Mouse (Mus musculus): Measurements from ENCODE around the gene Gpr83. TPM values are rescaled to one million over a fixed set of nuclear protein-coding genes. Genes with fewer than 3 reads are reported as not detected.

Gpr83 gene
- polyA plus RNA-seq, 1 experiment from 2014 or later = 0.46 TPM

GRCm38 (mm10) chr9:14858782-14859181 is 1.2 kb upstream of the Gpr83 start:
- 87% methylated on average over 3 of the region's 3 CpGs for WGBS
- H3K27me3 ChIP-seq (ENCODE audit: control insufficient read depth, insufficient read depth, low read length) = peaks cover 29% of the 10 kb centered on the region
- H3K9ac ChIP-seq (ENCODE audit: low read depth, low read length) = no peak overlapping the region
- no peak overlapping the region for H3K4me2 ChIP-seq (replicated peaks; ENCODE audit: low read depth, low read length)
- no peak overlapping the region for H3K27ac ChIP-seq (ENCODE audit: low read depth, low read length)
- H3K36me3 ChIP-seq (ENCODE audit: control insufficient read depth, insufficient read depth, low read length) = no peaks in the 10 kb centered on the region
- ATAC-seq (ENCODE audit: low FRiP score, low TSS enrichment) = no peak
- H3K4me1 ChIP-seq (ENCODE audit: control insufficient read depth, insufficient read depth, low read length) = 0 out of 2 replicates have a peak, but pooled peaks cover 2% of the 10 kb centered on the region
- H3K9me3 ChIP-seq (ENCODE audit: control insufficient read depth, low read length) = no peaks in the 10 kb centered on the region
- no peak overlapping the region for H3K4me3 ChIP-seq (ENCODE audit: low read length)

- Histone ChIP-seq H3K27me3 (ENCODE audit: control insufficient read depth, insufficient read depth, low read length) (peaks cover 27% of the 10 kb centered on the region), H3K27ac (ENCODE audit: low read depth, low read length) (no peak overlapping the region), H3K36me3 (ENCODE audit: control insufficient read depth, insufficient read depth, low read length) (no peaks in the 10 kb centered on the region), H3K9ac (ENCODE audit: low read depth, low read length) (no peak overlapping the region), H3K4me1 (ENCODE audit: control insufficient read depth, insufficient read depth, low read length) (0 out of 2 replicates have a peak, but pooled peaks cover 2% of the 10 kb centered on the region), H3K9me3 (ENCODE audit: control insufficient read depth, low read length) (no peaks in the 10 kb centered on the region), H3K4me2 (replicated peaks; ENCODE audit: low read depth, low read length) (no peak overlapping the region), H3K4me3 (ENCODE audit: low read length) (no peak overlapping the region)
- ATAC-seq (ENCODE audit: low FRiP score, low TSS enrichment) = no peak
- WGBS = 91% methylated on average over 3 of the region's 3 CpGs
Measured at GRCm38 (mm10) chr9:14863126-14863525, 3.1 kb downstream of the Gpr83 start.

- Histone ChIP-seq H3K36me3 (ENCODE audit: control insufficient read depth, insufficient read depth, low read length) (no peaks in the 10 kb centered on the region), H3K9me3 (ENCODE audit: control insufficient read depth, low read length) (no peaks in the 10 kb centered on the region), H3K27me3 (ENCODE audit: control insufficient read depth, insufficient read depth, low read length) (peaks cover 12% of the 10 kb centered on the region), H3K4me3 (ENCODE audit: low read length) (no peak overlapping the region), H3K9ac (ENCODE audit: low read depth, low read length) (no peak overlapping the region), H3K4me2 (replicated peaks; ENCODE audit: low read depth, low read length) (no peak overlapping the region), H3K27ac (ENCODE audit: low read depth, low read length) (no peak overlapping the region), H3K4me1 (ENCODE audit: control insufficient read depth, insufficient read depth, low read length) (0 out of 2 replicates have a peak, but pooled peaks cover 2% of the 10 kb centered on the region)
- WGBS = 89% methylated on average over 9 of the region's 9 CpGs
- ATAC-seq (ENCODE audit: low FRiP score, low TSS enrichment) = no peak
Measured at GRCm38 (mm10) chr9:14864726-14865125, 4.7 kb downstream of the Gpr83 start.

GRCm38 (mm10) chr9:14866957-14867356 is 6.9 kb downstream of the Gpr83 start:
- peak; percentile 74 for ATAC-seq (ENCODE audit: low FRiP score, low TSS enrichment)
- 28% methylated on average over 7 of the region's 7 CpGs for WGBS
- H3K4me2 ChIP-seq (replicated peaks; ENCODE audit: low read depth, low read length) = no peak overlapping the region

GRCm38 (mm10) chr9:14868326-14868725 is 8.3 kb downstream of the Gpr83 start:
- Histone ChIP-seq H3K4me1 (ENCODE audit: control insufficient read depth, insufficient read depth, low read length) (0 out of 2 replicates have a peak, but pooled peaks cover 3% of the 10 kb centered on the region), H3K27me3 (ENCODE audit: control insufficient read depth, insufficient read depth, low read length) (no peaks in the 10 kb centered on the region), H3K9ac (ENCODE audit: low read depth, low read length) (no peak overlapping the region), H3K36me3 (ENCODE audit: control insufficient read depth, insufficient read depth, low read length) (no peaks in the 10 kb centered on the region), H3K4me3 (ENCODE audit: low read length) (no peak overlapping the region), H3K27ac (ENCODE audit: low read depth, low read length) (no peak overlapping the region), H3K4me2 (replicated peaks; ENCODE audit: low read depth, low read length) (no peak overlapping the region), H3K9me3 (ENCODE audit: control insufficient read depth, low read length) (no peaks in the 10 kb centered on the region)
- ATAC-seq (ENCODE audit: low FRiP score, low TSS enrichment) = no peak
- WGBS = 92% methylated on average over 8 of the region's 8 CpGs

More at GRCm38 (mm10) chr9:14866957-14867356, 6.9 kb downstream of the Gpr83 start:
- H3K27ac ChIP-seq (ENCODE audit: low read depth, low read length) = no peak overlapping the region
- no peaks in the 10 kb centered on the region for H3K27me3 ChIP-seq (ENCODE audit: control insufficient read depth, insufficient read depth, low read length)
- H3K4me1 ChIP-seq (ENCODE audit: control insufficient read depth, insufficient read depth, low read length) = no peaks in the 10 kb centered on the region
- H3K9ac ChIP-seq (ENCODE audit: low read depth, low read length) = no peak overlapping the region
- H3K4me3 ChIP-seq (ENCODE audit: low read length) = no peak overlapping the region
- no peaks in the 10 kb centered on the region for H3K9me3 ChIP-seq (ENCODE audit: control insufficient read depth, low read length)
- H3K36me3 ChIP-seq (ENCODE audit: control insufficient read depth, insufficient read depth, low read length) = no peaks in the 10 kb centered on the region

GRCm38 (mm10) chr9:14870377-14870776 is 10.4 kb downstream of the Gpr83 start:
- Histone ChIP-seq H3K4me3 (ENCODE audit: low read length) (no peak overlapping the region), H3K36me3 (ENCODE audit: control insufficient read depth, insufficient read depth, low read length) (no peaks in the 10 kb centered on the region), H3K27me3 (ENCODE audit: control insufficient read depth, insufficient read depth, low read length) (no peaks in the 10 kb centered on the region), H3K9me3 (ENCODE audit: control insufficient read depth, low read length) (no peaks in the 10 kb centered on the region), H3K4me2 (replicated peaks; ENCODE audit: low read depth, low read length) (no peak overlapping the region), H3K4me1 (ENCODE audit: control insufficient read depth, insufficient read depth, low read length) (0 out of 2 replicates have a peak, but pooled peaks cover 3% of the 10 kb centered on the region), H3K9ac (ENCODE audit: low read depth, low read length) (no peak overlapping the region), H3K27ac (ENCODE audit: low read depth, low read length) (no peak overlapping the region)
- no peak for ATAC-seq (ENCODE audit: low FRiP score, low TSS enrichment)
- WGBS = 94% methylated on average over 2 of the region's 2 CpGs

- Histone ChIP-seq H3K4me1 (ENCODE audit: control insufficient read depth, insufficient read depth, low read length) (0 out of 2 replicates have a peak, but pooled peaks cover 3% of the 10 kb centered on the region), H3K27ac (ENCODE audit: low read depth, low read length) (no peak overlapping the region), H3K27me3 (ENCODE audit: control insufficient read depth, insufficient read depth, low read length) (no peaks in the 10 kb centered on the region), H3K36me3 (ENCODE audit: control insufficient read depth, insufficient read depth, low read length) (no peaks in the 10 kb centered on the region), H3K4me2 (replicated peaks; ENCODE audit: low read depth, low read length) (no peak overlapping the region), H3K9ac (ENCODE audit: low read depth, low read length) (no peak overlapping the region), H3K4me3 (ENCODE audit: low read length) (no peak overlapping the region), H3K9me3 (ENCODE audit: control insufficient read depth, low read length) (no peaks in the 10 kb centered on the region)
- 92% methylated on average over 10 of the region's 10 CpGs for WGBS
- ATAC-seq (ENCODE audit: low FRiP score, low TSS enrichment) = no peak
Measured at GRCm38 (mm10) chr9:14870802-14871201, 10.8 kb downstream of the Gpr83 start.

GRCm38 (mm10) chr9:14871536-14871935 is 11.5 kb downstream of the Gpr83 start:
- ATAC-seq (ENCODE audit: low FRiP score, low TSS enrichment) = no peak
- Histone ChIP-seq H3K4me1 (ENCODE audit: control insufficient read depth, insufficient read depth, low read length) (0 out of 2 replicates have a peak, but pooled peaks cover 3% of the 10 kb centered on the region), H3K27ac (ENCODE audit: low read depth, low read length) (no peak overlapping the region), H3K27me3 (ENCODE audit: control insufficient read depth, insufficient read depth, low read length) (no peaks in the 10 kb centered on the region), H3K9me3 (ENCODE audit: control insufficient read depth, low read length) (no peaks in the 10 kb centered on the region), H3K4me2 (replicated peaks; ENCODE audit: low read depth, low read length) (no peak overlapping the region), H3K36me3 (ENCODE audit: control insufficient read depth, insufficient read depth, low read length) (no peaks in the 10 kb centered on the region), H3K9ac (ENCODE audit: low read depth, low read length) (no peak overlapping the region), H3K4me3 (ENCODE audit: low read length) (no peak overlapping the region)
- WGBS = 64% methylated on average over 3 of the region's 3 CpGs

- Histone ChIP-seq H3K4me1 (ENCODE audit: control insufficient read depth, insufficient read depth, low read length) (0 out of 2 replicates have a peak, but pooled peaks cover 3% of the 10 kb centered on the region), H3K36me3 (ENCODE audit: control insufficient read depth, insufficient read depth, low read length) (no peaks in the 10 kb centered on the region), H3K27me3 (ENCODE audit: control insufficient read depth, insufficient read depth, low read length) (no peaks in the 10 kb centered on the region), H3K27ac (ENCODE audit: low read depth, low read length) (no peak overlapping the region), H3K4me2 (replicated peaks; ENCODE audit: low read depth, low read length) (no peak overlapping the region), H3K9me3 (ENCODE audit: control insufficient read depth, low read length) (no peaks in the 10 kb centered on the region), H3K9ac (ENCODE audit: low read depth, low read length) (no peak overlapping the region), H3K4me3 (ENCODE audit: low read length) (no peak overlapping the region)
- peak; percentile 79 for ATAC-seq (ENCODE audit: low FRiP score, low TSS enrichment)
- WGBS = 28% methylated on average over 17 of the region's 17 CpGs
Measured at GRCm38 (mm10) chr9:14872181-14872930, 12.3 kb downstream of the Gpr83 start.

All from kidney, embryonic 14.5 days (tissue).